In the genomic region with DNA sequence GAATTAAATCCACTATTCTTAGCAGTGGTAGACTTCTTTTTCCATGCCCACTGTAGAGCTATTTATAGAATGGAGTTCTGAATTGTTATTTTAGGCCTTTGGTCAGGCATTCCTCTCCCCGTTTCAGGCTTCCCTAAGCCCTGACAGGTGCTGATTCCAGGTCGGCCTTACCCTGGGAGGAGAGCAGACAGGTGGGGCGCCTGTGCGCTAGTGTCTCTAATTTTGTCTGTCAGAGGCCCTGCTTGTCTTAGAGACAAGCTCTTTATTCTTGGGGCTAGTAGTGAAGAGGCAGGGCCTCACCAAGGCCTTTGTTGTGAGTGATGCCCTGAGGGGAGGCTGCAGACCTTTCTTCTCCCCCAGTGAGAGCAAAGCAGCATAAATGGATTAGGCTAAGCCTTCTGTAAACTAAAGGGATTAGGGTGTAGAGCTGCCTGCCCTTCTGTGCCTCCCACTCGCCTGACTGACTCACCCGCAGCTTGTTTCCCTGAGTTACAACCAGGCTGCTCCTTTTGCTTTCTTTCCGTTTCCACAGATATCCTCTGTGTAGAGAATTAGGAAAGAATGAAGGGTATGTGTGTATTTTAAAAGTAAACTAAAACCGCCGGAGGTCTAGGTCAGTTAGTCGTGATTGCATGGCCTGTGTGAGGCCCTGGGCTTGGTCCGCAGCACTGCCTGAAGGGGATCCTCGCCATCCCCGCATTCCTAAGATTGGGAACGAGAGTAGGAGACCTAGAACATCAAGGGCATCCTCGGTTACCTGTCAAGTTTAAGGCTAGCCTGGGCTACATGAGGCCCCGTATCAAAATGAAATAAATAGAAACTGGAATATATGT, we compare ENCODE assay signal across 9 mouse cellular contexts. TPM values are rescaled to one million over a fixed set of nuclear protein-coding genes. Genes with fewer than 3 reads are reported as not detected.
DNase-seq lines count a peak whose midpoint lies in the region; ATAC-seq and TF ChIP-seq lines count a peak whose summit lies in the region.
"Had no signal": no experiment of that assay in that cellular context is flagged by ENCODE, and none has a peak within 500 bp of the region (broad histone marks: within the 10 kb centered on the region; RNA-seq: fewer than 3 reads in every experiment).

No protein-coding gene starts in this region.

- no peak for ATAC-seq in forebrain, embryonic 14.5 days
- ATAC-seq in forebrain, embryonic 16.5 days, result no peak
- ATAC-seq in midbrain, embryonic 12.5 days (ENCODE audit: low FRiP score, low read depth), result peak; percentile 82

- no peak overlapping the region for H3K4me3 ChIP-seq in forebrain, embryonic 14.5 days (ENCODE audit: low read depth, low read length)
- H3K4me3 ChIP-seq in forebrain, embryonic 16.5 days (replicated peaks; ENCODE audit: low read length), result no peak overlapping the region
- no peak overlapping the region for H3K4me3 ChIP-seq in cortical plate, adult 2 months (ENCODE audit: insufficient read depth, low read length)
- no peak overlapping the region for H3K4me3 ChIP-seq in midbrain, embryonic 12.5 days
- H3K4me3 ChIP-seq: megakaryocyte, embryonic 14.5 days had no signal

- no peaks in the 10 kb centered on the region for H3K4me1 ChIP-seq in forebrain, embryonic 14.5 days (ENCODE audit: control insufficient read depth, insufficient read depth, low read length)
- H3K4me1 ChIP-seq in forebrain, embryonic 16.5 days (replicated peaks; ENCODE audit: control insufficient read depth, insufficient read depth, low read length), result no peaks in the 10 kb centered on the region
- peaks cover 5% of the 10 kb centered on the region for H3K4me1 ChIP-seq in cortical plate, adult 2 months (ENCODE audit: control insufficient read depth, insufficient read depth, low read length)
- H3K4me1 ChIP-seq in midbrain, embryonic 12.5 days, result peaks cover 12% of the 10 kb centered on the region

- H3K27me3 ChIP-seq in forebrain, embryonic 14.5 days (replicated peaks; ENCODE audit: control insufficient read depth, insufficient read depth, low read length), result no peaks in the 10 kb centered on the region
- H3K27me3 ChIP-seq in forebrain, embryonic 16.5 days (replicated peaks; ENCODE audit: control insufficient read depth, insufficient read depth, low read length), result no peaks in the 10 kb centered on the region
- peaks cover 99% of the 10 kb centered on the region for H3K27me3 ChIP-seq in midbrain, embryonic 12.5 days
- H3K27me3 ChIP-seq: megakaryocyte, embryonic 14.5 days had no signal

- H3K9ac ChIP-seq in forebrain, embryonic 14.5 days (ENCODE audit: low read length), result no peak overlapping the region
- H3K9ac ChIP-seq in forebrain, embryonic 16.5 days (replicated peaks; ENCODE audit: low read depth, low read length), result no peak overlapping the region
- no peak overlapping the region for H3K9ac ChIP-seq in midbrain, embryonic 12.5 days (replicated peaks)

- H3K9me3 ChIP-seq in forebrain, embryonic 14.5 days (replicated peaks; ENCODE audit: control insufficient read depth, low read length), result no peaks in the 10 kb centered on the region
- H3K9me3 ChIP-seq in forebrain, embryonic 16.5 days (ENCODE audit: control insufficient read depth, low read length), result no peaks in the 10 kb centered on the region
- H3K9me3 ChIP-seq in midbrain, embryonic 12.5 days, result no peaks in the 10 kb centered on the region
- H3K9me3 ChIP-seq: megakaryocyte, embryonic 14.5 days had no signal

- TF ChIP-seq CTCF in cortical plate, adult 2 months (IDR thresholded peaks at IDR 0.05; ENCODE audit: extremely low read depth, insufficient read depth, low read length), result no peak

- H3K36me3 ChIP-seq in forebrain, embryonic 14.5 days (ENCODE audit: control insufficient read depth, insufficient read depth, low read length), result peaks cover 82% of the 10 kb centered on the region
- peaks cover 25% of the 10 kb centered on the region for H3K36me3 ChIP-seq in forebrain, embryonic 16.5 days (ENCODE audit: control insufficient read depth, insufficient read depth)
- H3K36me3 ChIP-seq in midbrain, embryonic 12.5 days, result peaks cover 86% of the 10 kb centered on the region

- no peak overlapping the region for H3K4me2 ChIP-seq in forebrain, embryonic 14.5 days (ENCODE audit: low read length)
- no peak overlapping the region for H3K4me2 ChIP-seq in forebrain, embryonic 16.5 days (ENCODE audit: low read length)
- no peak overlapping the region for H3K4me2 ChIP-seq in midbrain, embryonic 12.5 days (replicated peaks)

- DNase-seq in forebrain, embryonic 14.5 days (ENCODE audit: low spot score), result peak; percentile 16
- DNase-seq in heart, postnatal 4 days, result peak; percentile 23
- no peak for DNase-seq in neural tube, embryonic 10.5 days (ENCODE audit: extremely low spot score, low spot score)
- DNase-seq in urinary bladder, adult 2 months (ENCODE audit: low spot score), result no peak
- no peak for DNase-seq in adipocyte (ENCODE audit: low spot score)

- TF ChIP-seq POLR2A in cortical plate, adult 2 months (IDR thresholded peaks at IDR 0.05; ENCODE audit: extremely low read depth, insufficient read depth, low read length), result no peak

- H3K27ac ChIP-seq in forebrain, embryonic 14.5 days (ENCODE audit: low read depth, low read length), result no peak overlapping the region
- H3K27ac ChIP-seq in forebrain, embryonic 16.5 days (ENCODE audit: low read length), result no peak overlapping the region
- peak overlapping the region; percentile 67 for H3K27ac ChIP-seq in cortical plate, adult 2 months (ENCODE audit: insufficient read depth, low read length)
- peak overlapping the region; percentile 15; the same call in 1 of the 2 replicates for H3K27ac ChIP-seq in midbrain, embryonic 12.5 days (replicated peaks)

- WGBS in forebrain, embryonic 14.5 days, result 19% methylated on average over 16 of the region's 16 CpGs
- 20% methylated on average over 16 of the region's 16 CpGs for WGBS in forebrain, embryonic 16.5 days
- 11% methylated on average over 16 of the region's 16 CpGs for WGBS in midbrain, embryonic 12.5 days

RNA-seq across cellular contexts. Expression of gene Clta, which starts 24.3 kb away (rescaled TPM):
- 303 and 306 TPM in 2 replicates for polyA plus RNA-seq in forebrain, embryonic 14.5 days (2014; fragmentation: Nextera tagmentation; extraction: Ambion mirVana)
- polyA plus RNA-seq in forebrain, embryonic 16.5 days (2015; fragmentation: Nextera tagmentation; extraction: Ambion mirVana), result 296 and 297 TPM in 2 replicates
- 385 and 422 TPM in 2 replicates for polyA plus RNA-seq in cortical plate, adult 2 months (2012; rRNA removed)
- 100 to 1,000 TPM; 108 TPM for total RNA-seq in heart, postnatal 4 days (2021)
- 226 and 233 TPM in 2 replicates for polyA plus RNA-seq in midbrain, embryonic 12.5 days (2016; fragmentation: Nextera tagmentation; extraction: Ambion mirVana)
- polyA plus RNA-seq in urinary bladder, adult 2 months (2012; rRNA removed), result 300 and 319 TPM in 2 replicates

RNA-seq across cellular contexts. Expression of gene Ccin, which starts 45.2 kb away (rescaled TPM):
- polyA plus RNA-seq in forebrain, embryonic 14.5 days (2014; fragmentation: Nextera tagmentation; extraction: Ambion mirVana), result not detected in 2 replicates
- polyA plus RNA-seq in forebrain, embryonic 16.5 days (2015; fragmentation: Nextera tagmentation; extraction: Ambion mirVana), result not detected in 2 replicates
- polyA plus RNA-seq in cortical plate, adult 2 months (2012; rRNA removed), result not detected in 2 replicates
- total RNA-seq in heart, postnatal 4 days (2021), result under 1 TPM; 0.26 to 0.47 TPM
- polyA plus RNA-seq in midbrain, embryonic 12.5 days (2016; fragmentation: Nextera tagmentation; extraction: Ambion mirVana), result not detected in 2 replicates
- 0.04 and 0.07 TPM in 2 replicates for polyA plus RNA-seq in urinary bladder, adult 2 months (2012; rRNA removed)

RNA-seq across cellular contexts. Expression of gene Gne, which starts 55.5 kb away (rescaled TPM):
- polyA plus RNA-seq in forebrain, embryonic 14.5 days (2014; fragmentation: Nextera tagmentation; extraction: Ambion mirVana), result 20.4 and 26.5 TPM in 2 replicates
- polyA plus RNA-seq in forebrain, embryonic 16.5 days (2015; fragmentation: Nextera tagmentation; extraction: Ambion mirVana), result 29.2 and 30.6 TPM in 2 replicates
- polyA plus RNA-seq in cortical plate, adult 2 months (2012; rRNA removed), result 16.3 and 16.8 TPM in 2 replicates
- total RNA-seq in heart, postnatal 4 days (2021), result 10 to 100 TPM; 46.6 to 49.7 TPM
- 15.6 and 17.2 TPM in 2 replicates for polyA plus RNA-seq in midbrain, embryonic 12.5 days (2016; fragmentation: Nextera tagmentation; extraction: Ambion mirVana)
- 11.6 and 17.9 TPM in 2 replicates for polyA plus RNA-seq in urinary bladder, adult 2 months (2012; rRNA removed)

Comparison
In these comparisons a context has a peak if more than half of its experiments do, and no peak if none do; other contexts are left out.
1. DNase-seq: peak in forebrain, embryonic 14.5 days (single experiment) and heart, postnatal 4 days (single experiment); none in neural tube, embryonic 10.5 days (single experiment), urinary bladder, adult 2 months (single experiment) and adipocyte (single experiment).
2. H3K27ac ChIP-seq: peak in cortical plate, adult 2 months (single experiment) and midbrain, embryonic 12.5 days (single experiment); none in forebrain, embryonic 14.5 days (single experiment) and forebrain, embryonic 16.5 days (single experiment).